Mouse (Mus musculus) megakaryocyte, embryonic 14.5 days (primary cell): Measurements from ENCODE around the gene Asic1. TPM values are rescaled to one million over a fixed set of nuclear protein-coding genes. Genes with fewer than 3 reads are reported as not detected.
"Not testable (repeated sequence)": the region's sequence is repeated elsewhere in the genome, so short reads cannot be mapped to it uniquely, and the experiment has no call there.

Experiments
- H3K27me3 ChIP-seq: replicated peaks from 2 replicates; pipeline ENCODE3; 2012; ENCODE audit warnings: inconsistent platforms
- H3K36me3 ChIP-seq: replicated peaks from 2 replicates; pipeline ENCODE3; 2012; ENCODE audit warnings: low read length, inconsistent platforms, mixed read lengths
- H3K4me1 ChIP-seq: 2 replicates; pipeline ENCODE4 v1.6.1; 2012; ENCODE audit warnings: inconsistent platforms
- H3K4me3 ChIP-seq: replicated peaks from 2 replicates; pipeline ENCODE3; 2012; ENCODE audit warnings: moderate library complexity, mild to moderate bottlenecking, inconsistent platforms
- H3K9me3 ChIP-seq: 2 replicates; pipeline ENCODE4 v1.6.1; 2012; ENCODE audit warnings: inconsistent platforms
- FLI1 ChIP-seq: IDR thresholded peaks from 2 replicates; pipeline ENCODE4 v1.6.1; 2012; ENCODE audit warnings: low read length, inconsistent platforms, mixed read lengths
- GATA1 ChIP-seq: IDR thresholded peaks from 3 replicates; pipeline ENCODE4 v1.6.1; 2012; ENCODE audit warnings: mixed read lengths, low read length, inconsistent platforms, borderline replicate concordance
- polyA plus RNA-seq: library from polyadenylated mRNA; stranded (reverse); fragments of >175 nt; gene quantifications from 2 replicates; pipeline ENCODE4 v1.2.3, GENCODE M21; 2012; ENCODE audit warnings: low replicate concordance; ENCODE audit not compliant: insufficient read depth

The Asic1 gene
- polyA plus RNA-seq, 1 experiment: not detected

- Histone ChIP-seq H3K9me3 (no peaks in the 10 kb centered on the region), H3K36me3 (peaks cover 19% of the 10 kb centered on the region), H3K4me1 (peaks cover 46% of the 10 kb centered on the region), H3K27me3 (peaks cover 41% of the 10 kb centered on the region), H3K4me3 (no peak overlapping the region)
- TF ChIP-seq GATA1: no peak
- no peak for TF ChIP-seq FLI1
Observed at GRCm38 (mm10) chr15:99700219-99701106, 30.3 kb downstream of the Asic1 start.

GRCm38 (mm10) chr15:99701640-99701998, 31.5 kb downstream of the Asic1 start:
- H3K9me3 ChIP-seq: not testable (repeated sequence)
- Histone ChIP-seq H3K4me1 (peaks cover 46% of the 10 kb centered on the region), H3K36me3 (peaks cover 27% of the 10 kb centered on the region), H3K4me3 (peak overlapping the region; percentile 95), H3K27me3 (peaks cover 31% of the 10 kb centered on the region)

GRCm38 (mm10) chr15:99701999-99702900, 32.1 kb downstream of the Asic1 start, which contains the start of gene Smarcd1:
TSS of gene Smarcd1 (plus strand) at chr15:99702129.
- TF ChIP-seq GATA1 (no peak), FLI1 (no peak)
- Histone ChIP-seq H3K27me3 (peaks cover 25% of the 10 kb centered on the region), H3K36me3 (peaks cover 31% of the 10 kb centered on the region), H3K9me3 (no peaks in the 10 kb centered on the region), H3K4me3 (peak within 1 kb of the TSS; percentile 95), H3K4me1 (peaks cover 46% of the 10 kb centered on the region)

- H3K27me3 ChIP-seq: peaks cover 17% of the 10 kb centered on the region
- peaks cover 46% of the 10 kb centered on the region for H3K4me1 ChIP-seq
- peak overlapping the region; percentile 95 for H3K4me3 ChIP-seq
- H3K36me3 ChIP-seq: peaks cover 38% of the 10 kb centered on the region
- H3K9me3 ChIP-seq: no peaks in the 10 kb centered on the region
- no peak for TF ChIP-seq GATA1
- TF ChIP-seq FLI1: no peak
Observed at GRCm38 (mm10) chr15:99703104-99703503, 32.9 kb downstream of the Asic1 start.

- Histone ChIP-seq H3K9me3 (no peaks in the 10 kb centered on the region), H3K27me3 (peaks cover 13% of the 10 kb centered on the region), H3K36me3 (peaks cover 44% of the 10 kb centered on the region), H3K4me3 (no peak overlapping the region), H3K4me1 (peaks cover 44% of the 10 kb centered on the region)
- TF ChIP-seq GATA1 (no peak), FLI1 (no peak)
Observed at GRCm38 (mm10) chr15:99703676-99704040, 33.5 kb downstream of the Asic1 start.

- peaks cover 49% of the 10 kb centered on the region for H3K36me3 ChIP-seq
- H3K4me1 ChIP-seq: peaks cover 41% of the 10 kb centered on the region
- H3K27me3 ChIP-seq: peaks cover 9% of the 10 kb centered on the region
- no peak overlapping the region for H3K4me3 ChIP-seq
- no peaks in the 10 kb centered on the region for H3K9me3 ChIP-seq
- TF ChIP-seq GATA1 (no peak), FLI1 (no peak)
Observed at GRCm38 (mm10) chr15:99704041-99704681, 34.0 kb downstream of the Asic1 start.

- Histone ChIP-seq H3K4me3 (no peak overlapping the region), H3K27me3 (peaks cover 4% of the 10 kb centered on the region), H3K9me3 (no peaks in the 10 kb centered on the region), H3K4me1 (peaks cover 41% of the 10 kb centered on the region), H3K36me3 (peaks cover 56% of the 10 kb centered on the region)
- TF ChIP-seq FLI1 (no peak), GATA1 (no peak)
Observed at GRCm38 (mm10) chr15:99704881-99705280, 34.7 kb downstream of the Asic1 start.

- Histone ChIP-seq H3K4me1 (peaks cover 36% of the 10 kb centered on the region), H3K9me3 (no peaks in the 10 kb centered on the region), H3K27me3 (no peaks in the 10 kb centered on the region), H3K4me3 (no peak within 1 kb of the TSS), H3K36me3 (peaks cover 63% of the 10 kb centered on the region)
- TF ChIP-seq FLI1 (no peak), GATA1 (no peak)
Observed at GRCm38 (mm10) chr15:99705440-99706048, 35.4 kb downstream of the Asic1 start, which contains the start of gene Gm17349. TSS of gene Gm17349 (minus strand) at chr15:99705490.

- no peak overlapping the region for H3K4me3 ChIP-seq
- peaks cover 89% of the 10 kb centered on the region for H3K36me3 ChIP-seq
- peaks cover 16% of the 10 kb centered on the region for H3K4me1 ChIP-seq
- no peaks in the 10 kb centered on the region for H3K27me3 ChIP-seq
- no peaks in the 10 kb centered on the region for H3K9me3 ChIP-seq
- no peak for TF ChIP-seq FLI1
- no peak for TF ChIP-seq GATA1
Observed at GRCm38 (mm10) chr15:99708176-99708575, 38.0 kb downstream of the Asic1 start.
